Mouse (Mus musculus): ENCODE measurements around the gene Sec31a.

DNA sequence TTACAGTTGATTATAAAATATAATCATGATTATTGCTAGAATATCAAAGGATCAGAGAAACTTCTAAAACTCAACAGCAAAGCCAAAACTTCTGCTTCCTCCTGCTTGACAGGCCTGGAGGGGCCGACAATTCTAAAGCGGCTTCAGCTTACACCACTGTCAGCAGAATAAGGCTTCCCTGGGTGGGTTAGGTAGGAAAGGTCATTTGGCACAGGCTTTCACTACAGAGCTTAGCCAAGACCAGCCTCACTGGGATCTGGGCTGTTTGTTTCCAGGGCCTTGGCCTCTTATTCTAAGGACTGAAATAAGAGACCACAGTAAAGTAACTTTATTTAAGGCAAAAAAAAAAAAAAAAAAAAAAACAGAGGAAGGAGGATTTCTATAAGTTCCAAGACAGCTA is 49.0 kb downstream of the Sec31a start:
- TF ChIP-seq EP300 (IDR thresholded peaks at IDR 0.05; ENCODE audit: low read depth) (no peak), CTCF (IDR thresholded peaks at IDR 0.05; ENCODE audit: low read depth) (no peak)

Data from liver, postnatal 0 days (tissue).